Mouse (Mus musculus) skeletal muscle tissue, adult 2 months (tissue): ENCODE data around the gene Ncoa1.
"Not testable (repeated sequence)": the region's sequence is repeated elsewhere in the genome, so short reads cannot be mapped to it uniquely, and the experiment has no call there.

Experiments used
- DNase-seq: peaks from one replicate; pipeline ENCODE4 v3.0.0-alpha.2; 2012; ENCODE audit warnings: low read depth, low spot score

The Ncoa1 gene

DNA sequence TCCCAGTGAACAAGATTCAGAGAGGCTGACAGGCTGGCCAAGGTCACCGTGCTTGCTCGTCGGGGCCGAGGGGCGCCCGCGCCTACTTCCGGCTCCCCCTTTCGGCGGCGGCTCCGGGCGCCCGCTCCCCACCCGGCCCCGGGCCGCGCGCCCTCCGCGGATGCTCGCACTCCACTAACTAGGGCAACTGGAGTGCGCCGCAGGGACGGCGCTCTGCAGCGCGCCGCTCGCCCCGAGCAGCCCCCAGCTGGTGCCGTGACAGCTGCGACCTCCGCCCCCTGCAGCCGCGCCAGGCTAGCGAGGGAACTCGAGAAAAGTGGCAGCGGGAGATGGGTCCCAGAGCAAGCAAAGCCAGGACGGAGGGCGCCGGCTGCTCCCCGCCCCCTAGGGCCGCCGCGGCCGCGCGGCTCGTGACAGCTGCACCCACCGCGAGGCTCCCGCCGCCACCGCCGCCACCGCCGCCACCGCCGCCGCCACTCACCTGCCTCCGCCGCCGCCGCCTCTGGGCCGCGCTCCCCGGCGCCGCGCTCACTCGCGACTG is 621 bp downstream of the Ncoa1 start:
- peak; percentile 27 for DNase-seq

DNA sequence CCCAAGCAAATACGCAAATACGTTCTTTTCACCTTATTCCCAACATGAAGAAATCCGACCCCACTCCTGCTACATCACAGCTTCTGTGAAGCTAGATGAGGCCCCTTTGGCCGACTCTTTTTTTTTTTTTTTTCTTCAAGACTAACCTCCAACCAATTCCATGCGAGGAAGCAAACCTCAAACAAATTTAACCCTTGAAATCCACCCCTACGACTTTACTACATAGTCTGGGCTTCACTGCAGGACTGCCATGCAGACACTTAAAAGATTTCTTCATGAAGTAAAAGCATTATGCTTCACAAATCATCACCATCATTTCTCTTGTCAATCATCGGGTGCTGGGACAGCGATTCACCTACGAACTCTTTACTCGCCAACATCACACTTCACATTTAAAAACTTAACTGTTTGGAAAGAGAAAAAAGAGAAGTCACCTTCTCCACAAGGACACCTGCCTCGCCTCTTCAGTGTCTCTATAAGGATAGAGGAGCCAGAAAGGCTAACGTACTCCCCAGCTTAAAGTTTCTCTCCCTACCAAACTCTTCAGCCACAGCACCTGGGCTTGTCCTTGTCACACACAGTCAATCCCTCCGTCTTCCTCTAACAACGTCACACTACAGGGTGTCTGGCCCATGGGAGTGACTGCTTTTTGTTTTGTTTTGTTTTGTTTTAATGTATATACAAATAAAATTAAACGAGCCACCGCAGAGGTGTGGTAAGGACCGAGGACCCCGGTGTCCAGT is 1.6 kb downstream of the Ncoa1 start:
- DNase-seq, result no peak

DNA sequence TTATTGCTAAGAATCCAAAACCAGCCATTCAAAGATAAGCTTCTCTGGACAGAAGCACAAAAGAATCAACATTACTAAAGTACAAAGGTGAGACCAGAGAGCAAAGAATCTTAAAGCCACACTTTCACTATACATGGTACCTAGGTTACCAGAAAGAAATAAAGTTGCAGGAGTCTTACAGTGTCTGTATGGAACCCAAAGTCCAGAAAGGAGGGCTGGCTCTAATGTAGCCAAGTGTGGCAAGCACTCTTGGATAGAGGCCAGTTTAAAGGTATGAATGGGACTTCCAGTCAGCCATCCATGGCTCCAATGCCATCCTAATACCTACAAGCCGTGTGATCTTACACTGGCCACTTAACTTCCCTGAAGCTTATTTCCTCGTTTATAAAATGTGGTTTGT is 7.9 kb downstream of the Ncoa1 start:
- no peak for DNase-seq

DNA sequence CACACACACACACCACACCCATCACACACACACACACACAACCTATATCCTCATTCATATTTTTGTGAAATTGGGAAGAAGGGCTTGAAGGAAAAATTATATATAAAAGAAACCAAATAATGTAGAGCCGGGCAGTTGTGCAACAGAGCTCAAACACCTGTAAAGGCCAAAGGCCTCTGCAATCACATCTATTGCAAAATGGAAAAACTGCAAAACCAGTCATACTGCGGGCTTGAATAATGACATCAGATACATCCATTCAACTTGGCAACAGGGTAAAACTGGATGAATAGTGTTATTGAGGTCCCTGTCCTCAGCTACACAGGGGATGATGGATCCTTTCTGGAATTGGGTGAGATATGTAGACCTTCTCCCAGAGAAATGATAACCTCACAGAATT is 13.3 kb downstream of the Ncoa1 start:
- no peak for DNase-seq

DNA sequence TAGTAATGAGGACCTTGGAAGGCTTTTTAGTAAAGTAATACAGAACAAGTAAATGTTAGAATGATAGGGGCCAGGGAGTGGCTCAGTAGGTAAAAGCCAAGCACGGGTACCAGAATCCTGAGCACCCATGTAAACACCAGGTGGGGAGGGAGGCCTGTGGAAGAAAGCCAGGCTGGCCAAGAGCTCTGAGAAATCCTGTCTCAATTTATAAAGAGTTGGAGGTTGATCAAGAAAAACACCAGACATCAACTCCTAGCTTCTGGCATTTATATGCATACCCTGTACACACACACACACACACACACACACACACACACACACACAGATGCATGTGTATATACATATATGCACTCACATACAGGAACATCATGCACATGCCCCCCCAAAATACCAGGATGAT is 14.6 kb downstream of the Ncoa1 start:
- DNase-seq, result no peak

DNA sequence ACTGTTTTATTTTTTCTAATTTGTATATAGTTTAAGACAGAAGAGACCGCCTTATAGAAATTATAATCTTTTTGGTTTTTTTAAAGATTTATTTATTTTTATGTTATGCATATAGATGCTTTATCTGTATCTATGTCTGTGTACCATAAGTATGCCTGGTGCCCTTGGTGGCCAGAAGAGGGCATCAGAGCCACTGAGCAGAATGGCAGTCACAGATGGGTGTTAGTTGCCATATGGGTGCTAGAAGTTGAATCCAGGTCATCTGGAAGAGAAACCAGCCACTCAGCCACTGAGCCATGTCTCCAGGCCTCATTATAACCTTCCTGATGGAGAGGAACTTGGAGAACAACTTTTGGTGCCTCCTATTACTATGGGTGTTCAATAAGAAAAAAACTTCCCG is 16.0 kb downstream of the Ncoa1 start:
- DNase-seq, result no peak

DNA sequence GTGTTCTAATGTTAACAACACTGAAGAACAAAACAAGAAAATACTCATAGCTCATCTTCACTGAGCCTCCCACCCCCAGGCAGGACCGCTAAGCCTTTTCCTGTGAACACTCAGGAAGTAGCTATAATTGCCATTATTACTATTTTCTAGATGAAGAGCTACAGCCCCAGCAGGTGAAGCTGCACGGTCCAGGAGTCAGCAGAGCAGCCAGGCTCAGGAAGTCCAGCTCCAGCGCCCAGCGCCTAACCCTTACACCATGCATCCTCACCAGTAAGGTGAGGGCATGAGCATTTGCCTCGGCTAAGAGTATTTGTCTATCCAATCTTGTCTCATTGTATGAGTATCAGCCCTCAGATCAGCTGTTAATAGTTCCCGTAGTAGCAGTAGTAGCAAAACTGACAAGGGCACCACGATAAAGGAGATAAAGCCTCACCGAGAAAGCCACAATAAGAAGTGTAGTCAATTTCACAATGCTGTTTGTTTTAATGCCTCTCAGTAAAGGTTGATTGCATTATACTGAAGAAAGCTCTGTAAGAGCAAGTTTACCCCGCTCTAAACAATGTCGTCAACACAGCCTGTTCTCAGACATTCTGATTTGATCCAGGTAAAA is 21.9 kb downstream of the Ncoa1 start:
- DNase-seq, result no peak

DNA sequence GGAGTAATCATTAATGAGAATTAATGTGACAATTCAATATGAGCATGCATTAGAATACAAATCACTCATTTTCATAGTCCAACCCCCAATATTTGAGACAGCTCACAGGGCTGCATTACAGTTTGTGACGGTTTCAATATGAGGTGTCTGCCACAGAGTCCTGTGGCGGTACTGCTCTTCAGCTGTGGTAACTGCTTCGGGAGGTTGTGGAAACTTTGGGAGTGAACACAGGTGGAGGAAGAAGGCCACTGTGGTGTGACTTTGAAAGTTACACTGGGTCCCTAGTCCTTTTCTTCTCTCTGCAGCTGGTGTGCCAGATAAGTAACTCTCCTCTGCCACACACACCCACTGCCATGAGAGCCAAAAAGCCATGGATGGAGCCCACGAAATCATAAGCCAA is 22.7 kb downstream of the Ncoa1 start:
- no peak for DNase-seq

DNA sequence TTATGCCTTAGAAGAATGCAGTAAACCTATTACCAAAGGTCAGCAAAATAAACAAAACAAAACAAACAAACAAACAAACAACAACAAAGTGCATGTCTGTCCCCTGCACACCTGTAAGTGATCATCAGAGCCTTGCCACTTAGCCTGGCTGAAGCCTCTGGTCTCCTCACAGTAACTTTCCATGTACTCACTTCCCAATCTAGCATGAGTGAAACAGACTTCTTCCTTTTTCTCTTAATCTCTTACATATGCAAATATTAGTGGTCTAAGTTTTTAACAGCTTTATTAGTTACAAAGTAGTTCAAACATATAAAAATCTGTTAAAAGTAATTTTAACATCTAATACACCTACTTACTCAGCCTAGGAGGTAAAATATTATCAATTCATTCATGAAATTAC is 24.7 kb downstream of the Ncoa1 start:
- DNase-seq, result no peak

DNA sequence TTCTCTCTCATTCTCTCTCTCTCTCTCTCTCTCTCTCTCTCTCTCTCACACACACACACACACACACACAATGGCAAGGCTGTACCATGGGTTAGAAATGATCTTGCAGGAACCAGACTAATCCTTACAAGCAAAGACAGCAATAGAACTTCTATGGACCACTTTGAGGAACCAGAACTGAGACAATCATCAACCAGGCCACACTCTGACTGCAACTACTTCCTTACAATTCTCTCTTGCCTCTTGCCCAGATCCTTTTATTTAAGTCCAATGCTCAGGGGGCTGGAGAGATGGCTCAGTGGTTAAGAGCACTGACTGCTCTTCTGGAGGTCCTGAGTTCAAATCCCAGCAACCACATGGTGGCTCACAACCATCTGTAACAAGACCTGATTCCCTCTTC is 26.5 kb downstream of the Ncoa1 start:
- DNase-seq, result not testable (repeated sequence)

DNA sequence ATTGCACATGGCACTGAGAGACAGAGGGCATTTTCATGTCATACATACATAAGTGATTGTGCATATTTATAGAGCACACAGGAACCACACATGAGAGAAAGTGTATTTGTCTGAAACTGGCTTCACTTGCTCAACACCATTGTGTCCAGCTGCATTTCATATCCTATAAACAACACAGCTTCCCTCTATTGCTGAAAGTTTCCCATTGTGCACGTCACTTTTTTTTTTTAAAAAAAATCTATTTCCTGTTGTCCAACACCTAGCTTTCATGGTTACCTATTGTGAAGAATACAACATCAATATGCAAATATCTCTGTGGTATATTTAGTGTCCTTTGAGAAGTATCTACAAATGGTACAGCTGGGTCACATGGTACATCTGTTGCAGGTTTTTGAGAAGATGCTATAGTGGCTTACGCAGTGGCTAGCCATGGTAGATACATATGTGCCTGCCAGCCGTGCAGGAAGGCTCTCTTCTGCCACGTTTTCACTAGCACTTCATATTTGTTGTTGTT is 28.8 kb downstream of the Ncoa1 start:
- no peak for DNase-seq

DNA sequence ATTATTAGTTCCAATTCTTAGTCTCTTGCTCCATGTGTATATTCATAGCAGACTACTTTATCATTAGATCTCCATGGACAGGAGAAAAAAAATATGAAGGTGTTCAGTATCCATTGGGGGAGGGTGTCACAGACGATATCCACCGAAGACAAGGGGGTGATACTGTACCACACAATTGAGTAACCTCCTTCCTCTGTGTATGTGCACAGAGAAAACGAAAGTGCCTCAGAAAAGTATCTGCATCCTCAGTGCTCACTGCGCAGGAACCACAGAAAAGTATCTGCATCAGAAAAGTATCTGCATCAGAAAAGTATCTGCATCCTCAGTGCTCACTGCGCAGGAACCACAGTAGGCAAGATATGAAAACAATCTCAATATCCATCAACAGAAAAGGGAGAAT is 32.0 kb downstream of the Ncoa1 start:
- no peak for DNase-seq

DNA sequence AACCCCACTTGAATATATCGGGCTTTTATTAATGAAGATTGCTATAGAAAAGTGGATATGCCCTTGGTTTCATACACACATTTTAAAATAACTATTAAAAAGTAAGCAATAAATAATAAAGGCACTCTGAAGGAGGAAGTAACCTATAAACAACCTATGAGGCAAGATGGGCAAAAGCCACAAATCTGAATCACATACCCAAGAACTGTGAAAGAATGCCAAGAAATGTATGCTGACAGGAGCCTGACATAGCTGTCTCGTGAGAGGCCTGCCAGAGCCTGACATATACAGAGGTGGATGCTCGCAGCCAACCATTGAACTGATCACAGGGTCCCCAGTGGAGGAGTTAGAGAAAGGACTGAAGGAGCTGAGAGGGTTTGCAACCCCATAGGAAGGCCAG is 35.5 kb downstream of the Ncoa1 start:
- DNase-seq, result no peak

DNA sequence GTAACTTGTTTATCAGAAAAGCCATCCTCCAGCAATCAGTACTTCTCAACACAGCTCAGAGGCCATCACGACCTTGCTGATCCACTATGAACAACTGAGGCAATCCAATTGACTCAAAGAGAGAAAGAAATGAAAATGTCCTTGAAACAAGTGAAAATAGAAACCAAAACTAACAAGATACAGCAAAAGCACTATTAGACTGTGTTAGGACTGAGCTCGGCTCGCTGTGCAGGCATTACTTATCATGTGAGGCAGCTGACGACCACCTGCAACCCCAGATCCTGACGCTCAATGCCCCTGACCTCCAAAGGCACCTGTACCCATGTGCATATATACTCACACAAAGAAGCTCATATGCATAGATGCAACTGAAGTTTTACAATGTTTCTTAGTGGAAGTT is 40.8 kb downstream of the Ncoa1 start:
- no peak for DNase-seq

DNA sequence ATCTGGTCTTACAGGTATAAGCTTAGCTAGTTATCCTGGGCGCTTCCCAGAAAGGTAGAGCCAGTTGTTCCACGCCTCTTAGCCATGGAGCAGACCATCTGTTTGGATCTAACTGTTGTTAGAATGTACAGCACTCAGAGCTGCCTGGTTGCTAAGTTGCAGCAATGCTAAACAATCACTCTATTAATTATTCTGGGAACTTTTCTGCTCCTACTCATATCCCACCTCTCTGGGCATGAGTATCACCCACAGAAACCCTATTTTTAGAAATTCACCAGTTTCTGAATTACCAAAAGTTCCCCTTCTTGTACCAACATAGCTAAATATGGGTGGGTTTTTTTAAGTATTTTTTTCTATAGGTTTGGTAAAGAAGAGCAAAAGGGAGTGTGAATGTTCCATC is 43.4 kb downstream of the Ncoa1 start:
- no peak for DNase-seq

DNA sequence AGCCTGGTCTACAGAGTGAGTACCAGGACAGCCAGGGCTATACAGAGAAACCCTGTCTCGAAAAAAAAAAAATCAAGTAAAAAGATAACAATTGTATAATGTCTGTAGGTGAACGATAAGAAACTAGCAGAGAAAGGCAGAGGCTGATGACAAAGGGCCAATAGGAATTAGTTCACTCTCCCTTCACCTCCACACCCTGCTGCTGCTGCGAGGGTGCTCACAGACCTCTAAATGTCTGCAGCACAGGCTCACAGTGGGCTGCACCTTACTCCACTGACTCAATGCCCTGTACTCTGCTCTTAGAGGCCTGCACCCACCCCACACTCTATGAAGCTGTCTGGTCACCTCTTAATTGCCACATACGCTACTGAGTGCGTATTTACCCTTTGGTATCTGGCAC is 45.0 kb downstream of the Ncoa1 start:
- DNase-seq, result no peak

DNA sequence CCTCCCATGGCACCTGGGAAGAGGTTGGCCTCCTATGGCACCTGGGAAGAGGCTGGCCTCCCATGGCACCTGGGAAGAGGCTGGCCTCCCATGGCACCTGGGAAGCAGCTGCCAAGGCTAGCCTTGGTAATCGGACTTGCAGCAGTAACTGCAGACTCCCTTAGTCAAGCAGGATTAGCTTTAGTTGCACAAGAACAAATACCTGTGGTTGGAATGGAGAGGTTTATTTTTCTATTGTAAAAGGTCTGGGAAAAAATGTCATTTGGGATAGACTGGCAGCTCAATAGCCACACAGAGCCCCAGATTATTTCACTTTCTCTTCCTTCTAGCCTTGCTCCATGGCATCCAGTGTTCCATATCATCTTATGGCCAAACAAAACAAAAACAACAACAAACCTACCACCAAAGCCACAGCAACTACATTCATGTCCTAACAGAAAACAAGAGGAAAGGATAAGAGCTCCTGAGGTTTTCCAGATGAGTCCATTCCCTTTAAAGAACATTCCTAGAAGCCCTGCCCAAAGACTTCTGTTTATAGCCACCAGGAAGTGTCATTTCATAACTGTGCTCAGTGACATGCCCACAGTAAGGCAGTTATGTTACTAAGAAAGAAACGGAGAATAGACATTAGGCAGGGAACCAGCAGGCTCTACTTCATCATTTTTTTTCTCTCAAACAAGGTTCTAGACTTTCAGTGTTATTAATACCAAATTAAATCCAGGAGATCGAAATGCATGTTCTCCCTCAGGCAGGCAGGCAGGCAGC is 46.7 kb downstream of the Ncoa1 start:
- peak; percentile 52 for DNase-seq

DNA sequence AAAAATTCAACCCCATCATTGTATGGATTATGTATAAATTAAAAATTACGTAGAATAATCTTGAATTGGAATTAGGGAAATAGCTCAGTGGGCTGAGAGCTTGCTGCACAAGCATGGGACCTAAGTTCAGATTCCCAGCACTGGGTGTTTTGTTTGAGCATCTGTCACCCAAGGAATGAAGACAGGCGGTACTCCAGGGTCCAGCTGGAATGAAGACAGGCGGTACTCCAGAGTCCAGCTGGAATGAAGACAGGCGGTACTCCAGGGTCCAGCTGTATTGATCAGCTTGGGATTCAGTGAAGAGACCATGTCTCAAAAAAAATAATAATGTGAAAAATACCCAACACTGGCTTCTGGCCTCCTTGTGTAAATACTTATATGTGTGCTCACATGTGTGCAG is 58.2 kb downstream of the Ncoa1 start:
- DNase-seq, result no peak

DNA sequence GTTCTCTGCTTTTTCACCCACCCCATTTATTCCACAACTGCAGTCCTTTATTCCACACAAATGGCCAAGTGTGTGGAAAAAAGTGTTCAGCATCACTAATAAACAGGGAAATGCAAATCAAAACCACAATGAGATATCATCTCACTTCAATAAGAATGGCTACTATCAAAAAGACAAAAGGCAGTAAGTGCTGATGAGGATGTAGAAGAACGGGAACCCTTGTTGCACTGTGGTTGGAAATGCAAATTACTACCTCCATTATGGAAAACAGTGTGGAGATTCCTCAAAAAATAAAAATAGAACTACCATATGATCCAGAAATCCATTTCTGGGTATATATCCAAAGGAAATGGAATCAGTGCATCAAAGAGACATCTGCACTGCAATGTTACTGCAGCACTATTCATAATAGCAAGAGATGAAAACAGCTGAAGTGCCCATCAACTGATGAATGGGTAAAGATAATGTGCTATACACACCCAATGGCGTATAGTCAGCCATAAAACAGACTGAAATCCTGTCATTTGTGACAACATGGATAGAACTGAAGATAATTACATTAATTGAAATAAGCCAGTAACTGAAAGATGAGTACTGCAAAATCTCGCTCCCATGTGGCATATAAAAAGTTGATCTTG is 59.2 kb downstream of the Ncoa1 start:
- no peak for DNase-seq

DNA sequence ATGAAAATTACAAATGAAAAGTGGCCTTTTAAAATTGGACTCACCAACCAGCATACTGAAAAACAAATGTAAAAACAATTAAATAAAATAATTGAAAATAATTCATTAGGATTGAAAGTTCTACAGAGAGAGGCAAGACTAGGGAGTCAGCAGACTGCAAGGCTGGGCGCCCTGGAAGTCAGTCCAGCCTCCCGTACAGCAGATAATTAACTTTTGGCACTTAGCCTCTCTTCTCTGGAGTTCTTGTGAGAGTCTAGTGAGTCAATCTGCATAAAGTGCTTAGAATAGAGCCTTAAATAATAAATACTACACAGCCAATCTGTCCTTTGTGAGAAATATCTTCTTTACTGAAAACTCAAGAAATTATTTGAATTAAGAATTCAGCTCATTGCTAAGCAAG is 69.9 kb downstream of the Ncoa1 start:
- no peak for DNase-seq

DNA sequence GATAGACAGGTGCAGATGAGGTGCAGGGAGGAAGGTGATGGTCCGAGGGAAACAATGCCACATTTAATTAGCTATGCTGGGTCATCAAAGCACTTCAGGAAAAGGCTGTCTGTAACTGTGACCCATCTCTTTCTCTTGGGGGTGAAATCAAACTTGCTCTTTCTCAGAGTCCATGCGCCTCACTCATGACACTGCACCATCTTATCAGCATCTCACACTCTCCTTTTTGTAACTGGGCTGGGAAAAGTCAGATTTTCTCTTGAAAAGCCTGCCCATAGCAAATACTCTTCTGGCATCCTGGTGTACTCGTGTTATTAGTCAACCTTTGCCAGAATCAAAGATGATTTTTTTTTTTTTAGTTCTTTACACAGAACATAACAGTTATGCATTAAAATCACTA is 70.8 kb downstream of the Ncoa1 start:
- no peak for DNase-seq

DNA sequence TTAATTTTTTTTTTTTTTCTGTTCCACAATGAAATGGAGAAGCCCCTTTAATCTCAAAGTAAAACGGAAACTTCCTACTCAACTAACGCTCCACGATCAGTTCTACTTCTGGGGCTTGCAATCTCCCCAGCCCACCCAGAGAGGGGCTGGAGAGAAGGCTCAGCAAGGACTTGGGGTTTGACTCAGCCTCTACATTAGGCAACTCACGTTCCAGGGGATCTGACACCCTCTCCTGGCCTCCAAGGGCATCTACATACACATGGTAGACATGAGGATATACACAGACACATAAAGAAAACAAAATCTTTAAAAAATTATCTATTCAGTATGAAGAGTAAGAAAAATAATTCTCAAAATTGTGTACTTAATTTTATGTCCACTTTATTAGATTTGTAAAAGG is 73.8 kb downstream of the Ncoa1 start:
- no peak for DNase-seq
